Mouse (Mus musculus) midbrain, embryonic 11.5 days (tissue): Measurements from ENCODE around the gene Abcb4. TPM values are rescaled to one million over a fixed set of nuclear protein-coding genes. Genes with fewer than 3 reads are reported as not detected.
"Not testable (repeated sequence)": the region's sequence is repeated elsewhere in the genome, so short reads cannot be mapped to it uniquely, and the experiment has no call there.

Experiments
- ATAC-seq: fragments of 200-750 bp; cut with Nextera tagmentation; 2 replicates; pipeline ENCODE4 v1.8.0; 2017; ENCODE audit warnings: moderate TSS enrichment, moderate library complexity; ENCODE audit not compliant: low FRiP score
- DNase-seq: peaks from one replicate; pipeline ENCODE4 v3.0.0; 2015; ENCODE audit warnings: low spot score; ENCODE audit errors: missing footprints
- H3K27ac ChIP-seq: fragments of 300-500 bp; sonication (generic); 2 replicates; pipeline ENCODE4 v1.5.1; 2014; ENCODE audit warnings: low read depth, low read length
- H3K27me3 ChIP-seq: fragments of 300-500 bp; sonication (generic); 2 replicates; pipeline ENCODE4 v1.6.1; 2014; ENCODE audit warnings: mild to moderate bottlenecking, low read length, moderate library complexity, mixed read lengths; ENCODE audit not compliant: control insufficient read depth, insufficient read depth
- H3K36me3 ChIP-seq: fragments of 300-500 bp; sonication (generic); 2 replicates; pipeline ENCODE4 v1.6.1; 2014; ENCODE audit warnings: mild to moderate bottlenecking, low read length, moderate library complexity, mixed read lengths; ENCODE audit not compliant: control insufficient read depth, insufficient read depth
- H3K4me1 ChIP-seq: fragments of 300-500 bp; sonication (generic); 2 replicates; pipeline ENCODE4 v1.6.1; 2014; ENCODE audit warnings: low read length; ENCODE audit not compliant: control insufficient read depth, insufficient read depth
- H3K4me2 ChIP-seq: fragments of 300-500 bp; sonication (generic); 2 replicates; pipeline ENCODE4 v1.6.1; 2014; ENCODE audit warnings: mild to moderate bottlenecking, moderate library complexity
- H3K4me3 ChIP-seq: fragments of 300-500 bp; sonication (generic); 2 replicates; pipeline ENCODE4 v1.5.1; 2014; ENCODE audit warnings: low read depth, low read length
- H3K9ac ChIP-seq: fragments of 300-500 bp; sonication (generic); 2 replicates; pipeline ENCODE4 v1.6.1; 2014; ENCODE audit warnings: low read length
- H3K9me3 ChIP-seq: fragments of 300-500 bp; sonication (generic); 2 replicates; pipeline ENCODE4 v1.6.1; 2016; ENCODE audit warnings: low read length; ENCODE audit not compliant: control insufficient read depth
- WGBS: fragments of 180-500 bp; shearing (Covaris S2); extraction: QIAGEN DNeasy Blood & Tissue Kit; methylation state at CpG from one replicate; pipeline ENCODE4 v1.1.7; 2014; 5-methylcytosine and 5-hydroxymethylcytosine counted together
- polyA plus RNA-seq: library from polyadenylated mRNA; unstranded; fragments of >200 nt; fragmentation: Nextera tagmentation; extraction: Ambion mirVana; gene quantifications from 2 replicates; pipeline ENCODE4 v1.2.1, GENCODE M21; 2014

Gene Abcb4
- polyA plus RNA-seq, 1 experiment from 2014 or later = 0.60 TPM

DNA sequence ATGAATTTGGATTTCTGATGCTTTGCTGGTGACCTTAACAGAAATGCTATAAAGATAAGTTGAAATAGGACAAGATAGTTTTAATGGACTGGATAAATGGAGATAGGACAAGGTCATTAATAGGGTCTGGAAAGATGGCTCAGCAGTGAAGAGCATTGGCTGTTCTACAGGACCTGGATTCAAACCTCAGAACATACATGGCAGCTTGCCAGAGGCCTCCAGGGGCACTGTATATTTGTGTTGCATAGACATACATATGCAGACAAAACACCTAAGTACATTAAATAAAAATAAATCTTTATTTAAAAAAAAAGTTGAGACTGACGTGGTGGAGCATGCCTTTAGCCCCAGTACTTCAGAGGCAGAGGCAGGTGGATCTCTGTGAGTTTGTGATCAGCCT is 7.5 kb downstream of the Abcb4 start:
- Histone ChIP-seq H3K4me1 (no peaks in the 10 kb centered on the region), H3K27me3 (no peaks in the 10 kb centered on the region), H3K4me2 (no peak overlapping the region), H3K27ac (no peak overlapping the region), H3K4me3 (no peak overlapping the region), H3K9ac (no peak overlapping the region), H3K9me3 (no peaks in the 10 kb centered on the region), H3K36me3 (no peaks in the 10 kb centered on the region)
- DNase-seq (no peak), ATAC-seq (no peak)
- 85% methylated on average over 1 of the region's 1 CpGs for WGBS

DNA sequence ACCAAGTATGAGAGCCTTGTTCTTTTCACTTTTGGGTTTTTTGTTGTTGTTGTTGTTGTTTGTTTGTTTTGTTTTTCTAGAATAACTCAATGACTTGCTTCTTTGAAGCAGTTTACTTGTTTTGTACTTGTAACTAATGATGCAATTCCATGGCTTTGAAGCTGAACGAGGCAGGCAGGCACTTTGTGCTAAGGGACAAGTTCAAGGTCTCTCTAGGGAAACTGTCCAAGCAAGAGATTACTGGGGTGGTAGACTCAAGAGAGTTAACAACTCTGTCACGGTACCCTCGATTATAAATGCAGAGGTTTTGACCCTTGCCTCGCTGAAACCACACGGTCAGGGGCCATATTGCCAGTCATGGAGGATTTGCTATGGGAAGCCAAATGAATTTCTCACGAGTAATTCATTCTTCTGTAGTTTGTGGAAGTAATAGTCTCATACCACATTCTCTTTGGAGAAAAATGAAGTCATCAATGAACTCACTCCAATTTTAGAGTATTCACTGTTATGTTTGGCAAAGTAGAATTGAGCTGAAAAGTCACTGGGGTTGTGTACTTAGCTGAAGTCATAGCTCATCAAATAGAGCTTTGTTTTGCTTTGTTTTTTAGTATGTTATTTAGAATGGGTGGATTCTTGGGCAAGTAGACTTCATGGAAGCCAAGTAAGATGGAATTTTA is 8.8 kb downstream of the Abcb4 start:
- ATAC-seq (no peak), DNase-seq (no peak)
- Histone ChIP-seq H3K27ac (no peak overlapping the region), H3K9ac (no peak overlapping the region), H3K9me3 (no peaks in the 10 kb centered on the region), H3K4me3 (no peak overlapping the region), H3K27me3 (no peaks in the 10 kb centered on the region), H3K4me1 (no peaks in the 10 kb centered on the region), H3K36me3 (no peaks in the 10 kb centered on the region), H3K4me2 (no peak overlapping the region)
- WGBS = 63% methylated on average over 6 of the region's 6 CpGs

DNA sequence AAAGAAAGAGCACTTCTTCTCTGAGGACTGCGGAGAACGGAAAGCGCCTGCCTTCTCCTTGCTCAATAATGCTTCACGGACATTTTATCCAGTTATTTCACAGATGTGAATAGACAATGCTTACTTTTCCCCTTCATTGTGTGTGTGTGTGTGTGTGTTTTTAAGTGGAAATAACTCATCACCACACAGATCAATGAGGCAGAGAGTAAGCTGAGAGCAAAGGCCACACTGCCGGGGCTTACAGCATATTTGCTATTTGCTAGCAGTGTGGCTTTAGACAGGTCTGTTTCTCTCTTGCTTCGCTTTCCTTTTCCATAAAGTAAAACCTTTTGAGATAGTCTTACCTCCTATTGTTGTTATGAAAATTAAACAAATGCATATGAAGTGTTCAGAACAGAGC is 11.0 kb downstream of the Abcb4 start:
- Histone ChIP-seq H3K27ac (no peak overlapping the region), H3K4me1 (no peaks in the 10 kb centered on the region), H3K4me2 (no peak overlapping the region), H3K9ac (no peak overlapping the region), H3K36me3 (no peaks in the 10 kb centered on the region), H3K27me3 (no peaks in the 10 kb centered on the region), H3K4me3 (no peak overlapping the region), H3K9me3 (no peaks in the 10 kb centered on the region)
- WGBS = 45% methylated on average over 6 of the region's 6 CpGs
- ATAC-seq = no peak
- no peak for DNase-seq

DNA sequence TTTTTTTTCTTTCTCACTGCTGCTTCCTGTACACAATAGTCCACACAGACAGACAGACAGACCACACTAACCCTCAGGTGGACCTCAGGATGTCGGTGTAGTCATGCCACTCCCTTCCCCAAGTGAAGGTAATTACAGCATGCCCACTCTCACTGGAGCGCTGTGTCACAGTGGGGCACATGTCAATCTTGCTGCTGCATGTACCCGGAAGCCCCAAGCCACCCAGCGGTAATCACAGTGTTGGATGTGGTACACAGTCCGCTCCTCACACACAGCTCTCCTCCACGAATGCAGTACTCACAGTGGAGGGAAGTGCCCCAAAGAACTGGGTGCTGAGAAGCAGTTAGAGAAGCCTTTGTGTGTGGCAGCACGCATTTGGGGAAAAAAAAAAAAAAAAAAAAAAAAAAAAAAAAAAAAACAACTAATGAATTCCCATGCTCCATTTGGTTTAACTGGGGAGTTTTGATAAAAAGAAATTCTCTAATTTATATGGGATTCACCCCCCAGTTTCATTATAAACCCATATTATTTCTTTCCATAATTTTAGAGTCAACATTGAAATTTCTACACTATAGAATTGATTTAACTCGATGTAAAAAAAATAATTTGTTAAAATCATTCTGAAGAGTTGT is 18.2 kb downstream of the Abcb4 start:
- H3K36me3 ChIP-seq = no peaks in the 10 kb centered on the region
- H3K9ac ChIP-seq = no peak overlapping the region
- WGBS = 83% methylated on average over 8 of the region's 8 CpGs
- no peaks in the 10 kb centered on the region for H3K4me1 ChIP-seq
- no peak overlapping the region for H3K4me2 ChIP-seq
- DNase-seq (no peak), ATAC-seq (no peak)
- H3K27ac ChIP-seq = no peak overlapping the region
- no peak overlapping the region for H3K4me3 ChIP-seq
- H3K27me3 ChIP-seq = no peaks in the 10 kb centered on the region
- no peaks in the 10 kb centered on the region for H3K9me3 ChIP-seq

DNA sequence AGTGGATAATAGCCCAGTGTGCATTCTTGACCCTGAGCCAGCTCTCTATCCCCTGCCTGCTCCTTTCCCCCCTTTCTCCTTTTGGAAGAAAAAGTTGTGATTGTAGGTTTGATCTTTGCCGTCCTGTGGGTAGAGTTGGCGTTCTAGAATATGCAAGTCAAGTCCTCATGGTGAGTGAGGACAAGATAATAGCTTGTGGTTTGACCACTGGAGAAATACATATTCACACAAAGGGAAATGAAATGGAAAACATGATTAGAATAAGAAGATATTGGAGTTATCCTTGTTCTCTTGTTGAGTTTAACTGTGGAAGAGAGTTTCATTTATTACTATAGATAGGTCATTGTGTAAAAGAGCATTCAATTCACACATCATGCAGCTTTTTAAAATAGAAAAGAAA is 22.9 kb downstream of the Abcb4 start:
- Histone ChIP-seq H3K27ac (no peak overlapping the region), H3K9me3 (no peaks in the 10 kb centered on the region), H3K4me2 (no peak overlapping the region), H3K4me1 (no peaks in the 10 kb centered on the region), H3K27me3 (no peaks in the 10 kb centered on the region), H3K36me3 (no peaks in the 10 kb centered on the region), H3K9ac (no peak overlapping the region), H3K4me3 (no peak overlapping the region)
- 90% methylated on average over 2 of the region's 2 CpGs for WGBS
- ATAC-seq (no peak), DNase-seq (no peak)

DNA sequence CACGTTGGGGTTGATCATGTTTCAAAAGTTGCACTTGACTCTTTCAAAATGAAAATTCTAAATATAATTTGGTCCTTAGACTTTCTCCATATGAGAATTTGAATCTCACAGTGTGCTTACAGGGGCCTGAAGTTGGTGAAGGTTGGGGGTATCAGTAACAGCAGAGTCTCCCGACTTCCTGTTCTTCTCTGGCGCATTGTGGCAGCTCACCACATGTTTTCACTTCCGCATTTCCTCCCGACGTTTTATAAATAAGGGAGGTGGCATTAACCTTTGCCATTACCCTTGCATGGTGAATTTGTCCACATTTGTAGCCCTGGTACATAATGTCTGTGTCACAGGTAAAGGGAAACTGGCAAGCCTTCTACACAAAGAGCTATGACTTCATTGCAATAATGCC is 23.6 kb downstream of the Abcb4 start:
- DNase-seq = no peak
- Histone ChIP-seq H3K27me3 (no peaks in the 10 kb centered on the region), H3K36me3 (no peaks in the 10 kb centered on the region), H3K9ac (no peak overlapping the region), H3K4me2 (no peak overlapping the region), H3K4me1 (no peaks in the 10 kb centered on the region), H3K9me3 (no peaks in the 10 kb centered on the region), H3K4me3 (no peak overlapping the region), H3K27ac (no peak overlapping the region)
- 79% methylated on average over 6 of the region's 6 CpGs for WGBS
- ATAC-seq = no peak

DNA sequence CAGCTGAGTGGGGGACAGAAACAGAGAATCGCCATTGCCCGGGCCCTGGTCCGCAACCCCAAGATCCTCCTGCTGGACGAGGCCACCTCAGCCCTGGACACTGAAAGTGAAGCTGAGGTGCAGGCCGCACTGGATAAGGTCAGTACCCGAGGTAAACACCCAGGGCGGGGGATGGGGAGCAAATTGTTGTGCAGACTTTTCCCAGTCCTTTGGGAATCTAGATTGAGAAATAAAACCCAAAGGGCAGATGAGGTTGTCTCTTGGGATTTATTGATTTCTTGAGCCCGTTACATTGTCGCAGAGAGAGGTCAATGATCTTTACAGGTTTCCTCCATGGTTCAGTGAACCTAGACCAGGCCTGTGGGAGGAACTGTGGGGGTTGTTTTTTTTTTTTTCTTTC is 34.9 kb downstream of the Abcb4 start:
- DNase-seq (no peak), ATAC-seq (no peak)
- no peak overlapping the region for H3K4me2 ChIP-seq
- H3K9me3 ChIP-seq = peaks cover 6% of the 10 kb centered on the region; the same call in 1 of the 2 replicates
- no peaks in the 10 kb centered on the region for H3K36me3 ChIP-seq
- H3K27me3 ChIP-seq = no peaks in the 10 kb centered on the region
- no peak overlapping the region for H3K27ac ChIP-seq
- H3K9ac ChIP-seq = no peak overlapping the region
- H3K4me3 ChIP-seq = no peak overlapping the region
- WGBS = 86% methylated on average over 9 of the region's 9 CpGs
- no peaks in the 10 kb centered on the region for H3K4me1 ChIP-seq

DNA sequence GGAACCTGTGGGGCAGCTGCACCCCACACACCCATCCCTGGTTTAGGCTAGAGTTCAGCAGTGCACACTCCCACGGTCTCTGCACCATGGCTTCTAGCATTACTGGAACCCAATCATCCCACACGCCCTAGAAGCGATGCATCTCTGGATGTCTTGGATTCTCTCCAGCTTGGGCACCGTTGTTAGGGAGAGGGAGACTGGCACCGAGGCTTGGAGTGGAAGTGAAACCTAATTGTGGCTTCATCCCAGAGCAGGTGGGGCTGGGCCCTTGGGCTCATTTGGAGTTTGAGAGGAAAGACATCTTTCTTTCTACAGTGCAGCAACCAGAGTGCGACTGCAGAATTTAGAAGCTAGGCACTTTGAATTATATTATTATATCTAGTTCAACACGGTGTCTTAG is 44.4 kb downstream of the Abcb4 start:
- H3K27ac ChIP-seq = no peak overlapping the region
- H3K9ac ChIP-seq = no peak overlapping the region
- H3K27me3 ChIP-seq = no peaks in the 10 kb centered on the region
- no peaks in the 10 kb centered on the region for H3K9me3 ChIP-seq
- H3K4me3 ChIP-seq = no peak overlapping the region
- H3K4me2 ChIP-seq = no peak overlapping the region
- H3K36me3 ChIP-seq = no peaks in the 10 kb centered on the region
- ATAC-seq = no peak
- DNase-seq = no peak
- whole genome bisulfite sequencing = 87% methylated on average over 7 of the region's 7 CpGs
- no peaks in the 10 kb centered on the region for H3K4me1 ChIP-seq

DNA sequence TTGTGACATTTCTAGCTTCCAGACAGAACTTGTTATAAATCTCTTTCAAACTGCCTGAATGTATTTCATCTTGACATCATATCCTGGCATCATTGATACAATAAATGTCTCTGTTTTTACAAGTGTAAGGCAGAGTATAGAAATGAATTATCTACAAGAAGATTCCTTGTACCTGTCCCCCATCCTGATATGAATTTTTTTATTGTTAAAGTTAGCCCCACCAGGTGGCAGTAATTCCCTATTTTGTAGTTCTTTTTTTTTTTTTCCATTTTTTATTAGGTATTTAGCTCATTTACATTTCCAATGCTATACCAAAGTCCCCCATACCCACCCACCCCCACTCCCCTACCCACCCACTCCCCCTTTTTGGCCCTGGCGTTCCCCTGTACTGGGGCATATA is 47.7 kb downstream of the Abcb4 start:
- not testable (repeated sequence) for H3K4me2 ChIP-seq, H3K27me3 ChIP-seq, H3K4me3 ChIP-seq, DNase-seq, ATAC-seq, H3K9ac ChIP-seq, H3K36me3 ChIP-seq, H3K9me3 ChIP-seq, H3K27ac ChIP-seq, H3K4me1 ChIP-seq
- no CpG with 5 or more reads among the region's 1 CpGs for WGBS
